Mouse (Mus musculus): ENCODE measurements at regions not wholly inside any gene's neighbourhood (a gene's known extent, or its start where the extent isn't known, plus 50 kb on each side); places are given as distances from the start of the nearest gene placed in this dataset.
A peak's percentile ranks its signal among the peaks of the same experiment; 100 is the strongest.

DNA sequence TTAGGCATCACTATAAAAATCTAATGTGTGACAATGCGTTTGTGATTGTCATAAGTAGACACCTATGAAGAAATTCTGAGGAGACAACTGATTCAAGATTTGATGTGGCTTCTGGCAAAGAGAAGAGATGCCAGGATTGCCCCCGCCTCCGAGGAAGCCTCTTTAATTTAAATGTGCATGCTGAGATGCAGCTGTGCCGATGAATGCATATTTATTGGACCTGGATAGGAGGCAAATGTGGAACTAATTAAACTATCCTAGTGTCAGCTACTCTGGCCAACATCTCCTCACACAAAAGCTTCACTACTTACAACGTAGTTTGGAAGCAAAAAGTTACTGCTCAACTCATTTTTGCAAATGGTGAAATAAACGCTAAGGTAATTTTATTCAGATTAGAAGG is 173.4 kb upstream of the Dph6 start:
- DNase-seq (ENCODE audit: low spot score in 2 of 2), result no peak

DNA sequence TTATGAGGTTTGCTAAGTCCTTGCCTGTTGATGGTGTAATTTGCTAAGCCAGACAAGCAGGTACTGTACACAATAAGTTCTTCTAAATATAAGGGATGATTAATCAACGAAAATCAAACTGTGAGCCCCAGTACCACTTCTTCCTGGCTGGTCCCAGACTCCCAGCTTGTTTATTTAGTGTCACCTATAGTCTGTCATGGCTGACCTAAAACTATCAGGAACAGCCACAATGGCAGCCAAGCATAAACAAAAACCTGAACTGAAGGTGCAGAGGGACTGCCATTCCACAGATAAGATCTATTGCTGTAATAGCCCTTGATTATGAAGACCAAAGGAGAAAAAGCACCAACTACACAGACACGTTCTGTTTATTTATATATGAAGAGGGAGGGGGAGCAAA is 180.9 kb upstream of the Dph6 start:
- DNase-seq (ENCODE audit: low spot score in 2 of 2), result no peak

DNA sequence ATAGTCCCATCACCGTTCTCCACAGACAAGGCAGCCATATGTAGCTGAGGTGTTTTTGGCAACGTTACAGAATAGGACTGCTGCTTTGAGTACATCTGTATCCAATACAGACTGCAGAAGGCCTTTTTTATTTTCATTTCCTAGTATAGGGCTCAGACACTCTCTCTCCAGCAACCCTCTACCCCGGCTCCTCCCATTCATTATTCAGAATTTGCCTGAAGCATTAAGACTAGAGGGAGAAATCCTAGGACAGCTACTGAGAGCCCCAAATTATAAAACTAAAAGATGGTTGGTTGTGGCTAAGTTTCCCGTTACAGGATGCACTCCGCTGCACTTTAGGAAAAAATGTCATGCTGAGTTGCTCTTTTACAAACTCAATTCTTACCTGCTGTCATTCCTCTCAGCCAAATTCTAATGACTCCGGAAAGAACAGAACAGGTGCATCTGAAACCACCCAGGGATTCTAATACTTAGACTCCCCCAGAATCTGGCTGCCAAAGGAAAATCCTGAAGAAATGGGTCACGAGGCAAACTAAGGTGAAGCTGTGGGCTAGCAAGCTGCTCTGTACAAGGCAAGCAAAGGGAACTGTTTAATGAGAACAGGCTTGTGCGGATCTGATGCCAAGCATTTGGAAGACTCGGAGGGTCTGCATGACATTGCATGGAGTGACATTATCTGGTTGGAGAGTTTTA is 189.1 kb upstream of the Dph6 start:
- DNase-seq (ENCODE audit: low spot score in 2 of 2), result no peak

DNA sequence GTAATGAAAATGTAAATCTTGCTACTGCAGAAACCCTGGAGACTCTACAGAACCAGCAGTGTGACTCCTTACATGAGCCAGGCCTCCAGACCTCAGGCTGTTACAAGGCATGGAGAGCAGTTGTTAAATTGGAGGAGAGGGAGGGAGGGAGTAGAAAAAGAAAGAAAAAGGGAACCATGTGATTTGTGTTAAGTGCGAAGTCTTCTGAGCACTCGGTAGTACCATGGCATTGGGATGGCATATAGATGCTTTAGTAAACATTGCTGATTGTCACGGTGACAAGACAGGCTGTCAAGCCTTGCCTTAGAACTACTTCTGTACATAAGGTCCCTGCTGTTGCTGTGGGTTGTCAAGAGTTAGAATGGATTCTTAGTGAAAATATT is 189.6 kb upstream of the Dph6 start:
- DNase-seq (ENCODE audit: low spot score in 2 of 2), result no peak

DNA sequence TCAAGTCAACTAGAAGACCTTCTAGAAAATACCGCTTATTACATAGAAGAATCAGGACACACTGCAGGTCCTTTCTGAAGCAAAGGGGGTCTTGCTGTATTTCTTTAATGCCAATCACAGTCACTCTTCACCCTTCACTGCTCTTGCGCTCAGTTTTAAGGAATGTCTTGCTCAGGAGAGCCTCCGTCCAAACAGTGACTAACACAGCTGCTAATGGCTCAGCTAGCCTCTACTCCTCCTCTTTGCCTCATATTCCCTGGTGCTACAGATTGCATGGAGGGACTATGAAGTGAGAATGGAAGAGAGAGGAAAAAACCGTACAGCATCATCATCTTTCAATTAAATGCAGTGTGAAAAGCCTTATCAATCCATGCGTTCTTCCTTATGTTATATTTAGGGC is 193.7 kb upstream of the Dph6 start:
- no peak for DNase-seq (ENCODE audit: low spot score in 2 of 2)

DNA sequence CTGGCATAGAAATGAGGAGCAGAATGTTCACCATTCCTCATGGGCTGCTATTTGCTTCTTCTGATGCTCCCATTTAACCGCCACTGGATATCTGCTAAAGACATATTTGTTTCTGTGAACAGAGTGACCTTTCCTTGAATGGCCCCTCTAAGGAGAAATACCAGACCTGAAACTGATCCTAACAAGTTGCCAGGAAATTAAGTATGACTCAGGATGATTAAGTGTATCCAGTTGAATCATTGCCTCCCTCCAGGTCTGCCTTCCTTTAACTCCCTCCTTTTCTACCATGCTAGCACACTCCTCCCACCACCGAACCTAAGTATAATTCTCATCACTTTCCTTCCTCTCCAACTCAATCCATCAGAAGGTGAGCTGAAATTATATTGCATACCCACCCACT is 194.2 kb upstream of the Dph6 start:
- DNase-seq (ENCODE audit: low spot score in 2 of 2), result no peak

DNA sequence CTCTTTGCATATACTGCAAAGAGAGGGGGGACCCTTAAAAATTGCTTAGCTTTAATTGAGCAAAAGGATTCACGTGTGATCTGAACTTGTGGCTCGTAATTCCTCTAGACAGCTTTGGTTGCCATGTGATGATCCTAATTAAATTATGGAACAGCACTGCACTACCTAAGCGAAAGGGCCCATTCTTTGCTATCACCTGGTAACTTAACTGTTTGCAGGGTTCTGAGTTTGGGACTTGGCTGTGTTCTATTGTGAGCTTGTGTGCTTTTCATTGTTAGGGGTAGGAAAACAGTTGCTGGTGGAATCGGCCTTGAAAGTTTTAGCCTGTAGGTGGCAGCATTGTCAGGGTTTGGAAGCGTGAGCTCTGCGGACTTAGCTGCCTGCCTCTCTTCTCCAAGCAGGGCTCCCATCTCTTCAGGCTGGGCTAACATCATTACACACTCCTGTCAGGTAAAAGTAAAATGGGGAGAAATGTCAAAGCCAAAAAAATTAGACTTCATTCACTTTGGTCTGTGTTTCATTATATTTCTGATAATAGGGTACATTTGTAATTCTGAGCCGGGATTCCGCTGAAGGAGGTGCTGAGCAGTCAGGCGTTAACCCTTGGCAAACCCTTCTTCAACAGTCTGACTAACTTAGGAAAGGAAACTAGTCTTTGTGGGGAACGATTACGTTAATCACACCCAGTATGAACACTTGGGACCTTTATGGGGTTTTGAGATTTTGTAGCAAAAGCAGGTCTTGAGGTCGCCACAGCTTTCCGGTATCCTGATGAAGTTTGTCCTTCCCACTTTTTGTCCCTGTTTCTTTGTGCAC is 199.2 kb upstream of the Dph6 start:
- peak; percentile 41 to 80 for DNase-seq (ENCODE audit: low spot score in 2 of 2)

DNA sequence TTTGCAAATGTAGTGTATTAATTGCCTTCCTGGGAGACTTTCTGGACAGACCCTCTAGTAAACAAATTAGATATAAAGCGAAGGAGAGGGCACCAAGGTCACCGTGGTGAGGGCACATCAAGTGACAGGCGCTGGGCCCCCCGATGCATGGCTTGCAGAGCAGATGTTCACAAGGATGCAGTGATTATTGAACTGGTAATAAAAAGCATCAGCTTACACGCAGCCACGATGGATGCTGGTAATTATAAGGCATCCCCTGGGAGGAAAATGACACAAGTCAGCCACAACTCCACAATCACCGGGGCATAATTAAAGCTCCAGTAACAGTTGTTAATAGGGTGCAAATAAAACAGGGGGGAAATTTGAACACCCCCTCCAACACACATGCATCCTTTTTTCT is 217.5 kb upstream of the Dph6 start:
- DNase-seq (ENCODE audit: low spot score in 2 of 2), result no peak

DNA sequence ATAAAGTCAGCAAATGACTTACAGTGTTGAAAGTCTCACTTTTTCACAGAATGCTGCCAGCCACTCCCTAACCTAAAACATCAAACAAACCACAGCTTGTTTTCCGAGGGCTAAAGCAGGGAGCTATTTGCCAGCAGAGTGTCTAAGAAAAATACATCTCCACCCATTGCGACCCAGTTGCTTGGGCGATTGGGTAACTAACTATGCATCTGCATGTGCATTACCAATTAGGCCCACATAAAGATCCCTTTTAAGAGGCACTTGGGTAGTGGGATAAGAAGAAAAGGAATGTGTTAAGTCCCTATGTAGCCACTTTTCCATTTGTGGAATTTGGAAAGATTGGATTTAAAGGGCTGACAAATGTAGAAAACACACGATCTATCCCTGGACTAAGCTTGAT is 218.3 kb upstream of the Dph6 start:
- no peak for DNase-seq (ENCODE audit: low spot score in 2 of 2)

DNA sequence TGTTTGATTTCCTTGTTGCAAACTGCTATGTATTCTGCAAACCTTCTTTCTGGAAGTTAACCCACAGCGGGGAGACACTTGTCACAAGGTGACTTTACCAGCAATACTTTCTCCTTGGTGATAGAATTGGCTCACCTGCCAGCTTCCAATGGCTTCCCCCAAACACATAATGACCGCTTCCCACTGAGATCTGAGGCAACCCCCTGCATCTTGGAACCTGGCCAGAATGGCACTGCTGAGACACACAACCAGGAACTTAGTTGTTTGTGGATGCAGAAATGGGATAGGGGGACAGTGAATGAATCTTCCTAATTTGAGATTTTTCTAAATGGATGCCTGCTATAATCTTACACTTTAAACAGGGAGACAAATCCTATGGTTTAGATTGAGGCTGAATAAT is 224.3 kb upstream of the Dph6 start:
- no peak for DNase-seq (ENCODE audit: low spot score in 2 of 2)

DNA sequence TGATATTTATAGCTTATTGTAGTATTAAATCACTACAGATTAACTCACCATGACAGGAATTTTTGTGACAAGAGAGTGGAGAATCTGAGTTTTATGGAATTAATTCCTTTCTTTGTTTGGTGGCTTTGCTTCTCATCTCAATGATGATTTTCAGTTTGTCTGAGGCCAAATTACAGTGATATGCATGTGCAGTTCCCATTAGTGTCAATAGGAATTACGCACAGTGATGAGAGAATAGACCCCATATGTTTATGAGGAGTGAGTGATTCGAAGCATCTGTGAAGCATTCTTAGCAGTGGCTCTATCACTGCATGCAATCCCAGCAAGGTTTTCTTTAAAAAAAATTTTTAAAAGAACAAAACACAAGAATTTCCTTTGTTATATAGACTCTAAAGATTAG is 225.0 kb upstream of the Dph6 start:
- DNase-seq (ENCODE audit: low spot score in 2 of 2), result no peak

DNA sequence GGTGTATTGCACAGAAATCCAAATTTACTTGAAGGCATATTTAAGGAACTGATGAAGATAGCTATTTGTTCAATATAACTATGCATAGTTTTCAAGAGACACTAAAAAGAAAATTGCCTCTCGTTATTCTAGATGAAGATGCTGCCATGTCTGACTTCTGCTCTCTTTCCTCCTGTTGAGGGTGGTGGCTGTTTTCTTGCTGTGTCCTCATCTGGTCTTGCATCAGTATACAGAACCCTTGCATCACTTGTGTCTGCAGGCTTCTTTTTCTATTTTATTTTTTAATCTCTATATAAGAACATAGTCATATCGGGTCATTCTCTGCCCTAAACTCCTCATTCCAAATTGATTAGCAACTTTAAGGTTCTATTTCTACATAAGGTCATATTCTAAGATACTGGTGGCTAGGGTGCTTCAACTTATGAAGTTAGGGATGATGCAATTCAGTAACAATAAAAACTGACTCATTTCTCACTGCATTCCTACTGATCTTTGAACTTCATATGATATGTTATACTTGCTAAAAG is 231.0 kb upstream of the Dph6 start:
- DNase-seq (ENCODE audit: low spot score in 2 of 2), result no peak

DNA sequence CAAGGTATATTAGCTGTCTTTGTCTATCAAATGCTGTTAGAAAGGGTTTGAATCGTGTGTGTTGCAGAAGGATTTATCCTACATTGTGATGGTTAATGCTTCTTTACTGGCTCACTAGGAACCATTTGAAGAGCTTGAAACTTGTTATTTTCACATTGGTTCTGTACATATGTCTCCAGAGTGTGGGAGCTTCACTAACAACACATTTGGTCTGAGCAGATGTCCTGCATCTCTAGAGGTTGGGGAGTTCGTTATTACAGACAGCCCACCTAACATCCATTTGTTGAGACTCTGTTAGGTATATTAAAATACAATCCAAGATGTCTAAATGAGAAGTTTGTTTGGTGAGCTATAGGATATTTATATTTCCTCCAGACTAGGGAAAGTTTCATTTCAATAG is 244.0 kb upstream of the Dph6 start:
- no peak for DNase-seq (ENCODE audit: low spot score in 2 of 2)

DNA sequence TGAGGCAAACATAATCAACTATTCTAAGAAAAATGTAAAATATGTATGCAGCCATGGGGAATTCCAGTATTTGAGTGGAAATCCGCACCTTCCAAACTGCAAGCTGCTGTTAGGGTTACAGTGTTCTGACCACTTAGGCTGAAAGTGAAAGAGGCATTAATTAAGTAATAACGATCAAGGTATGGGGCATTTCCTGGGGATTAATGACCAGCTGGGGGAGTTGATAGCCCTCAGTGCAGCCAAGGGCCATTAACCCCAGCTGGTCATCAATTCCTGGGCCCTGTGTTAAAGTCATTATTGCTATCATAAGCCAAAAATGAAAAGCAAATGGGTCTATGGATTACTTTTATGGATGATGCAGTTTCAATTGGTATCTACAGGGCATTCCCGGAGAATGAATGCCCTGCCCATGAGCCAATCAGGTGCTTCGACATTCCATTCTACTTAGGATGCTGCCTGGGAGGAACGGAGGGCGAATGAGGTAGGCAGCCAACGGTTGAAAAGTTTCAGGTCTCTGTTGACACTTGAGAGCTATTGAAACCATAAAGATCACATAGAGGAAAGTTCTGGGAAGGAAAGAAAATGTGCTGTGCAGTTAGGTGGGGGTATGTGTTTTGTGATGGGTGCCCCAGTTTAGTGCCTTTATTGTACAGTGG is 257.2 kb upstream of the Dph6 start:
- DNase-seq (ENCODE audit: low spot score in 2 of 2), result no peak

DNA sequence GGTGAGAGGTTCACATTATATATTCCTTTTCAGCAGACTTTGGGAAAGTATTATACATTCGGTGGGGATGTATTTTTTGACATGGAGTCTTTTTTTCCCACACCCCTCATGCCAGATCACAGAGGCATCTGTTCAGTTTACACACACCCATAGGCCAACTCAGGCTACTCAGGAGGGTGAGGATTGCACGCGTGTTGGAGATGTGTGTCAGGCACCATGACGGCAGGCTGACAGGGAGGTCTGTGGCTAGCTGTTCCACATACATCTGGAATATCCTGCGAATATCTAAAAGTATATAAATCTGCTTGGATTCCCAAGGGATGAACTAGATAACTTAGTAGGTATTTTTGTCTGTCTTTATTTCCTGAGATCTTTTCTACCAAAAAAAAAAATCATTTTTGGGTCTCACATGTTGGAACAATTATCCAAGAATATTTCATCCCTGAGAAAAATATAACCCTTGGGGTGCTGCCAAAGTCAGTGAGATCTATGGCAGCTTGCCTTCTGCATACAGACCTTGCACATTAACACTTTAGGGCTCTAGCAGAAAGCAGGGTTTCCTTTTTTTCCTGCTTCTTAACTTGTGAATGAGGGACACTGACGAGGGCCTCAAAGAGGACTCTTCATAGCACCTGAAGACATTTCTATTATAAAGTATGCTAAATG is 260.4 kb upstream of the Dph6 start:
- DNase-seq (ENCODE audit: low spot score in 2 of 2), result no peak

DNA sequence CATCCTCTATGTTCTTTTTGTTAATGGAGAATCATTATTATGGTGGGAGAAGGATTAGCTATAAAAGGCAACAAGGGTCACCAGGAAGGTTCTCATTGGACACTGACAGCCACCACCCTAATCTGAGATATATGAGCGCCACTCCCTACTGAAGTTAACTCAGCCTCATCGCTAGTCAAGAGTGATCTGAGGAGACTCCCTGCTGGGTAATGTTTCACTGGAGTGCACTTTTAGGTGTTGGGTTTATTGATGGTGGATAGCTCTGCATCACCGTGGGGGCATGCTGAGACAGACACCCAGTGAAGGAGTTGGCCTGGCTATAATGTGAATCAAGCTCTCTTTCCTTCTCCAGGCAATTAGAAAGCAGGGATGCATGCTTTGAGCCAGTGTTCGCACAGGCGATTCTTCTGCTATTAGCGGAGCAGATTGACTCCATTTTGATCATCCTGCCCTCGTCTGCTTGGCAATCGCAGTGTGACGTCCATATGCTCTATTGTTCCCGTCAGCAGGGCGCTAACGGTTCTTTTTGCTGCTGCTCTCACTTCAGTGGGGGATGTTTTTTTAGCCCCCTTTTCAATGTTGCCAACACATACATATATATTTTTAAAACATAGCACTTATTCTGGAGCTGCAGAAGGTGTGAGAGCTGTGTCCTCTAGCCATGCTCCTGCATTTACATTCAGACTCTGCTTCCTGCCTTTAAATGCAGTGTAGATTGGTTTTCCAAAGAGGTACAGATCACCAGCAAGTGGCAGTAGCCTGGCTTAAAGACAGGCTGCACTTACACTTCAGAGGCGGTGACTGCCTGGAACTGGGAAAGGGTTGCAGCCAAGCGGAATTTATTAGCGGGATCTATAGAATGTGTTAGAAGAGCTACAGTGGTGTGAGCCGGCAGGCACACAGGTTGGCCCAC is 263.9 kb upstream of the Dph6 start:
- DNase-seq (ENCODE audit: low spot score in 2 of 2), result no peak

DNA sequence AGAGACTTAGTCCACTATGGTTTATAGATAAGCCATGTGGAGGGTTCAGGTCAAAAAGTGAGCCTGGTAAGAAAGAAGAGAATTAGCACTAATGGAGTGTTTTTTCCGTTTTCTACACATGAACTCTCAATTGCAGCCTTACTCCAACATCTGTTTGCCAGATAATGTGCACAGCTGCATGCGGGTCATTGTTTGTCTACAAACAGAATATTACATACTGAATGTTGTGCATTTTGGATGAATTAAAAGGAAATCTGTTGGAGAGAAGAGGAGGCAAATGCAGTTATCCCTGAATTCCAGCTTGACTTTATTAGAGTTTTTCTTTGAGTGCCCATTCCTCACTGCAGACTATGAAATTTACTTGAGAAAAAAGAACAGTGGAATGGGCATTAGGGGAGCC is 269.1 kb upstream of the Dph6 start:
- no peak for DNase-seq (ENCODE audit: low spot score in 2 of 2)

DNA sequence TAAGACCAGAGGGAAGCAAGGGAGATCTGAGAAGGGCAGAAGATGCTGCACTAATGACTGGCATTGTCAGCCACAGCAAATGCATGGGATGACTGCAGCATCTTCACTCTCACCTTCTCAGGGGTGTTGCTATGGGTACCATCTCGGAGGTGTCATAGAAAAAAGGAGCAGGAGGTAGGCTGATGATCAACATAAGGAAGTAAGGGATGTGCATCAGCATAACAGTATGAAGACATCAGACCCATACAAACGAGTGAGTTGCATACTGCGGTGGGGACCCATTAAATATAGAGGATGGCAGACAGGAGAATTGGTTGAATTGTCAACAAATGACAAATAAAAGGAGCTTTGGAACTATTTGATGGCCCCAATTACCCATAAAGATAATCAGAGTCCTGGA is 280.7 kb upstream of the Dph6 start:
- DNase-seq (ENCODE audit: low spot score in 2 of 2), result no peak

DNA sequence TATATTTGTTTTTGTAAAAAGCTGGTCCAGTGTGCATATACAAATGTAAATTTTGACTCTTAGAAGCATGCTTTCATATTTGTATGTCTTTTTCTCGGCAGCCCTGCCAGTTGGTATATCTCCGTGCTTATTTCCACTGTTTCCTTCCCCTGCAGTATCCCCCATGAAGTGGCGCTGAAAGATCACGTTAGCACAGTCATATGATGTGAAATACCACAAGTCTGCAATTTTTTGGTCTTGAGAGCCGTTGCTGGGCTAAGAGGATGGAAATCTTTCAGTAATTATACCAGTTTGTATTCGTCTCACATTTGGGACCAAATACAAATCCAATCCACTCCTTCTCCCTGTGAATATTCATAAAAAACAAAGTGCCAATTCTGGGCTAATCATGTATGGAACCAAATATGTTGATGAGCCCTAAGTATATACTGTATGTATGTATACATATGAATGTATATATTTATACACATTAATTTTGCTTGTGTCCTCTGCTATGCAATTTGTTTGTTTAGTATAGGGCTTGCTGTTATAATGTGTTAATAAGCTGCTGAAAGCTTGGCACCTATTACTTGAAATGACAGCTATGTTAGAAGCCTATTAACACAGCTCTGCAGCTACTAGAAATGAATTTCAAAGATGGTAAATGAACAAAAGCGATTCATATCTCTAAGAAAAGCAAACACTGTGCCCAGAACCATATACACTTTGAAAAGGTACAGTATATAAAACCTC is 283.8 kb upstream of the Dph6 start:
- no peak for DNase-seq (ENCODE audit: low spot score in 2 of 2)

DNA sequence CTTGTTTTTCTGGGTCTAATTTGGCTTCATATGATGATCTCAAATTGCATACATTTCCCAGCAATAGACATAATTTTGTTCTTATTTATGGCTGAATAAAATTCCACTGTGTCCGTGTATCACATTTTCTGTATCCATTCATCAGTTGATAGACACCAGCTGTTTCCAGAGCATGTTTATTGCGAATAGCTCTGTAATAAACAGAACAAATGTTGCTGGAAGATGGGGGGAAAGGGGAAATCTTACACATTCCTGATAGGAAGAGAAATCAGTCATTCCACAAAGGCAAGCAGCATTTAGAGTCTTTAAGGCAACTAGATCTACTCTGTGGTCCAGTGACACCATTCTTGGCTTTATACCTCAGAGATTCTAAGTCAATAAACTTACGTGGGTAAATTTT is 311.3 kb upstream of the Dph6 start:
- DNase-seq (ENCODE audit: low spot score in 2 of 2), result no peak

DNA sequence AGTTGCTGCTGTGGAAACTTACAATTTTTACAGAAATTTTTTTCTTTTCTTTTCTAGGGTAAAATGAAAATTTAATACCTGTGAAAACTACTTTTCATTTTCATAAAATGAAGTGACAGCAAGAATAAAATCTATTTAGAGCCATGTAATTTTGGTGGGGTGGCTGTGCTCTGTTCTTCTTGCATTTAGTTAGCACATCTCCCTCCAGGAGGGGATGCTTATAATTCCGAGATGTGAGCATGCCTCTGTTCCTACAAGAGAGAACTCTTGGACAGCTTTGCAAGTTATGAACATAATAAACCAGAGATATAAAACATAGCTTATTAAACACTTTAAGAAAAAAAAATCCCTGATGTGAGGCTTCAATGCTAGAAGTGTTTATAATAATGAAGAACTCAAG is 313.9 kb upstream of the Dph6 start:
- DNase-seq (ENCODE audit: low spot score in 2 of 2), result no peak

All from urinary bladder, postnatal 4 days (tissue).